Mouse (Mus musculus): ENCODE data around the gene Il1r2. TPM values are rescaled to one million over a fixed set of nuclear protein-coding genes. Genes with fewer than 3 reads are reported as not detected.

Gene Il1r2
- 0.98 and 1.4 TPM in 2 replicates for polyA plus RNA-seq (2016; fragmentation: Nextera tagmentation; extraction: Ambion mirVana)

DNA sequence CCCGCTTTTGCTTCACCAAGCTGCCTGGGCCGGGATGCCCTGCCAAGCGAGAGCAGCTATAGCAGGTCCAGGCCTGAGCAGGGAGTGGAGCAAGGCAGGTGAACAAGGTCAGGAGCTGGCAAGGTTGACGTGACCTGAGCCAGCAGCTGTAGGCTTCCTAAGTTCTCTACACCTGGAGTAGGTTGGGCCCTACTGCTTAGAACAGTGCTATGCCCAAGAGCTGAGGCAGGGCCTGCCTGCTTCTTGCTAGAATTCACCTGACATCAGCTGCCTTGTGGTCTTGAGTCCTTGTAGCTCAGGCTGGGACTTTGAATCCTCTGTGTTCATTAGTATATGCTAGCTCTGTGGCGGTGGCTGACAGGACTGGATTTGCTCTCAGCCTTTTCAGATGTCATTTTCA is at the start of gene Il1r2:
Gene Il1r2 (plus strand): TSS at position 301 of the 400 bp plus-strand sequence.
- H3K36me3 ChIP-seq, result no peaks in the 10 kb centered on the region
- H3K4me1 ChIP-seq, result no peaks in the 10 kb centered on the region
- H3K4me2 ChIP-seq (replicated peaks), result no peak within 1 kb of the TSS
- no peaks in the 10 kb centered on the region for H3K27me3 ChIP-seq
- no peak within 1 kb of the TSS for H3K4me3 ChIP-seq
- H3K9ac ChIP-seq, result no peak within 1 kb of the TSS
- no peaks in the 10 kb centered on the region for H3K9me3 ChIP-seq
- H3K27ac ChIP-seq, result no peak within 1 kb of the TSS
- 87% methylated on average over 5 of the region's 5 CpGs for WGBS
- no peak for ATAC-seq (ENCODE audit: insufficient number of reproducible peaks, insufficient read depth, low FRiP score, low TSS enrichment)

DNA sequence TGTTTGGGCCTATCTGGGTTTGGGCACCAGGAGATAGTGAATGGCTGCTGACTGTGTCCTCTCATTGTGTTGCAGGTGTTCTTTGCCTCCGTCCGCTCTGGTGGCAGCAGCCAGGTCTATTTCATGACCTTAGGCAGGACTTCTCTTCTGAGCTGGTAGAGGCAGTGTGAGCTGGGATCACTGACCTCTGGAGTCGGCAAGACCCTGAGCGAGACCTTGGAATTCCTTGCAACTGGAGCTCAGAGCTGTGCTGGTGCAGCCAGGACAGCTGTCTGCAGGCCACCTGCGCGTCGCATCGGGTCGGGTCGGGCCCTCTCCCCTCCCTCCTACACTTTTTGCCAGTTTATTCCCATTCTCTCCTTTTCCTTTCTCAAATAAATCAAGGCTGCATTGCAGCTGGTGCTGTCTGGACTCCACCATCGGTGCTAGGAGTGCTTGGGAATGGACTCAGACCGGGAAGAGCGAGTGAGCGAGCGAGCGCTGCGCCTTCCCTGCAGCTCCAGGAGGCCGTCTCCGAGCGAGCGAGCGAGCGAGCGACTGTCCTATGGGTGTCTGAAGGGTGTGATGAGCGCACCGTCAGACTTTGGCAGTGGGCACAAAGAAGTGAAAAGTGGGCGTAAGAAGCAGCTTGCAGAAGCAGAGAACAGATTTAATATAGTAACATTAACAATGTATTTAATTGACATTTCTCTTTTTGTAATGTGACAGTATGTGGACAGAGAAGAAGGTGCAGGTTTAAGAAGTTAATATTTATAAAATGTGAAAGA is 49.1 kb upstream of the Il1r2 start:
- peaks cover 80% of the 10 kb centered on the region for H3K36me3 ChIP-seq

DNA sequence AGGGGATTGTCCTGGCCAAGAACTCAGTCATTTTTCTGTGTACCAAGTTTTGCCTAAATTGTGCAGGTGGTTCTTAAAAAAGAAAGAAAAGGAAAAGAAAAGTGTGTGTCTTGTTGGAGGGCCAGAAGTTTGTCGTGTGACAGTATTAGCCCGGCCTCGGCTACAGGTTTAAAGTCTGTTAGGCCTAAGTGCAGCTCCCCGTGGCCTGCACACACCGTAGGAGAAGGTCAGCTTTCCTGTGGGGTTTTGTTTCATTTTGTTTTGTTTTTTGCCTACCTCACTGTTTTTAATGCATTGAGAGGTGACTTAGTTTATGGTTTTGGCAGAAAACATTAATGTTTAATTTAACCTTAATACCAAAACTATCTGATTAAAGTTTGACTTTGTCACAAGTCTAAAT is 48.5 kb upstream of the Il1r2 start:
- Histone ChIP-seq H3K4me2 (replicated peaks) (no peak overlapping the region), H3K27ac (no peak overlapping the region), H3K36me3 (peaks cover 73% of the 10 kb centered on the region), H3K4me3 (no peak overlapping the region), H3K27me3 (no peaks in the 10 kb centered on the region), H3K9me3 (no peaks in the 10 kb centered on the region), H3K4me1 (no peaks in the 10 kb centered on the region), H3K9ac (no peak overlapping the region)
- 92% methylated on average over 5 of the region's 5 CpGs for WGBS
- ATAC-seq (ENCODE audit: insufficient number of reproducible peaks, insufficient read depth, low FRiP score, low TSS enrichment), result no peak

More for the DNA sequence above, 49.1 kb upstream of the Il1r2 start:
- no peak overlapping the region for H3K9ac ChIP-seq
- H3K27ac ChIP-seq, result no peak overlapping the region
- no peaks in the 10 kb centered on the region for H3K27me3 ChIP-seq
- H3K4me2 ChIP-seq (replicated peaks), result no peak overlapping the region
- no peaks in the 10 kb centered on the region for H3K4me1 ChIP-seq
- no peaks in the 10 kb centered on the region for H3K9me3 ChIP-seq
- 90% methylated on average over 27 of the region's 27 CpGs for WGBS
- H3K4me3 ChIP-seq, result no peak overlapping the region
- no peak for ATAC-seq (ENCODE audit: insufficient number of reproducible peaks, insufficient read depth, low FRiP score, low TSS enrichment)

DNA sequence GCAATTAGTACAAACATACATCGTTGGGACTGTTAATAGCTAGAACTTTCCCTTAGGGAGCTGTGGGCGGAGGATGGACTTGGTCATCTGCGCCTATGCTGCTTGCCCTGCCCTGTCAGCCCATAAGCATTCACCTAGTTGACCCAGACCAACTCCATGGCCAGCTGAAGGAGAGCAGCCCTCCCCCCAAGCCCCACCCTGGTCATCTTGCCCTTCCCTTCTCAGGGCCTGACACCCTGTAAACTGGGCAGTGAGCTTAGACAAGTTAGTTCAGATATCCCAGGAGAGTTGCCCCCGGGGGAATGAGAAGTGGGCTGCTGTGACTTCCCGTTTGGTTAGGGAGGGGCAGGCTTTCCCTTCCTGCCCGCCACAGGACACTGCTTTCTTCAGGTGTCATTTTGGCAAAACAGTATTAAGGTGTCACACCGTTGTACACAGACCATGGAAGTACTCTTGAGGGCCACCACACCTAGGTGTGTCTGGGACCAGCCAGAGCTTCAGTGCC is 46.7 kb upstream of the Il1r2 start:
- no peak overlapping the region for H3K9ac ChIP-seq
- H3K36me3 ChIP-seq, result peaks cover 58% of the 10 kb centered on the region
- H3K4me2 ChIP-seq (replicated peaks), result no peak overlapping the region
- no peaks in the 10 kb centered on the region for H3K9me3 ChIP-seq
- H3K4me1 ChIP-seq, result no peaks in the 10 kb centered on the region
- H3K27me3 ChIP-seq, result no peaks in the 10 kb centered on the region
- 76% methylated on average over 7 of the region's 7 CpGs for WGBS
- ATAC-seq (ENCODE audit: insufficient number of reproducible peaks, insufficient read depth, low FRiP score, low TSS enrichment), result no peak
- H3K27ac ChIP-seq, result no peak overlapping the region
- no peak overlapping the region for H3K4me3 ChIP-seq

DNA sequence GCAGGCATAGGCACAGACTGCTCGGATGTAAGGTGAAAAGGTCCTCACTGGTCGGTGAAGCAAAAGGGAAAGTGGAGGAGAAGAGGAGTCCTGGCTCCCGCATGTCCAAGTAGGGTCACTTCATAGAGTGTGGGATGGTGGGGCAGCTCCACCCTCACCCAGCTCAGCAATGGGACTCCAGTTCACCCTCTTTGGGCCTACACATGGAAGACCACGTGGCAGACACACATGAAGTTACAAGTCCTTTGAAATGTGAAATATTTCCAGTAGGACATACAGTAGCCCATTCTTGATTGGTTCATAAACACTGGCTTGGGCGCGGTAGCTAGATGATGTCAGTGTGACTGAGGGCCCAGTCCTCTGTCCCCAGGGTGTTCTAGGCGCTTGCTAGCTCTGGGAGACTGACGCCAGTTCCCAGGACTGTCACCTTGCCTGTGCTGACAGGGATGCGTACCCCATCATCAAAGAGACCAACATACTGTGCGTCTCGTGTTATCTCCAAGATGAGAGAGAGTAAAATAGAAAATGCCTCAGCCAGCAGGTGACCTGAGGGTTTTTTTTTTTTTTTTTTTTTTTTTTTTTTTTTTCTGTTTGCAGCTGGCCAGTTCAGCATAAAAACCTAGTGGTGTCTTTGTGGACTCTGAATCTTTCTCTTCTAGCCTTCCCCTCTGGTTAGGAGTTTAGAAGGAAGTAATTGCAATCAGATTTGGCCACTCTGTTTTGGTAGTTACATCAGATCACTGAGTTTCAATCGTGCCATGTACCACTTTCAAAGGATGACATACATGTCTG is 45.5 kb upstream of the Il1r2 start:
- no peak overlapping the region for H3K9ac ChIP-seq
- H3K36me3 ChIP-seq, result peaks cover 46% of the 10 kb centered on the region
- H3K27ac ChIP-seq, result no peak overlapping the region
- 86% methylated on average over 12 of the region's 12 CpGs for WGBS
- no peaks in the 10 kb centered on the region for H3K4me1 ChIP-seq
- H3K4me3 ChIP-seq, result no peak overlapping the region
- H3K9me3 ChIP-seq, result no peaks in the 10 kb centered on the region
- no peak for ATAC-seq (ENCODE audit: insufficient number of reproducible peaks, insufficient read depth, low FRiP score, low TSS enrichment)
- no peak overlapping the region for H3K4me2 ChIP-seq (replicated peaks)
- no peaks in the 10 kb centered on the region for H3K27me3 ChIP-seq

DNA sequence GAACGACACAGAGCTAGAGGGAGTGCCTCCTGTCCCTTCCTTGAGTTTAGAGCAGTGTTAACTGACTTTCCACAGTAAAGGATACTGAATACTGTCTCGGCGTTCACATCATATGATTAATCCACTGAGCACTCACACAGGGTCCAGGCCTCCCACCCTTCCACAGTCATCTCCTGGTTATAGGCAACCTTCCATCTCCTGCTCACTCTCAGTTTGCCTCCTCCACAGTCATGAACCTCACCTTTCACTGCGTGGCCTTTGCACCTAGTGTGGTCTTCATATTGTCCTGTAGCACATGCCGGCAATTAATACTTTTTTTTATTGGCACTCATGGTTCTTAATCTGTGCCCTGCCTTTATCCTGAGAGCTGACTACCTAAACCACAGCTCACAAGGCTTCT is 44.3 kb upstream of the Il1r2 start:
- H3K36me3 ChIP-seq, result peaks cover 34% of the 10 kb centered on the region
- H3K4me1 ChIP-seq, result no peaks in the 10 kb centered on the region
- no peak overlapping the region for H3K9ac ChIP-seq
- no peaks in the 10 kb centered on the region for H3K9me3 ChIP-seq
- WGBS, result 92% methylated on average over 5 of the region's 5 CpGs
- ATAC-seq (ENCODE audit: insufficient number of reproducible peaks, insufficient read depth, low FRiP score, low TSS enrichment), result no peak
- H3K4me3 ChIP-seq, result no peak overlapping the region
- H3K4me2 ChIP-seq (replicated peaks), result no peak overlapping the region
- H3K27me3 ChIP-seq, result no peaks in the 10 kb centered on the region
- H3K27ac ChIP-seq, result no peak overlapping the region

DNA sequence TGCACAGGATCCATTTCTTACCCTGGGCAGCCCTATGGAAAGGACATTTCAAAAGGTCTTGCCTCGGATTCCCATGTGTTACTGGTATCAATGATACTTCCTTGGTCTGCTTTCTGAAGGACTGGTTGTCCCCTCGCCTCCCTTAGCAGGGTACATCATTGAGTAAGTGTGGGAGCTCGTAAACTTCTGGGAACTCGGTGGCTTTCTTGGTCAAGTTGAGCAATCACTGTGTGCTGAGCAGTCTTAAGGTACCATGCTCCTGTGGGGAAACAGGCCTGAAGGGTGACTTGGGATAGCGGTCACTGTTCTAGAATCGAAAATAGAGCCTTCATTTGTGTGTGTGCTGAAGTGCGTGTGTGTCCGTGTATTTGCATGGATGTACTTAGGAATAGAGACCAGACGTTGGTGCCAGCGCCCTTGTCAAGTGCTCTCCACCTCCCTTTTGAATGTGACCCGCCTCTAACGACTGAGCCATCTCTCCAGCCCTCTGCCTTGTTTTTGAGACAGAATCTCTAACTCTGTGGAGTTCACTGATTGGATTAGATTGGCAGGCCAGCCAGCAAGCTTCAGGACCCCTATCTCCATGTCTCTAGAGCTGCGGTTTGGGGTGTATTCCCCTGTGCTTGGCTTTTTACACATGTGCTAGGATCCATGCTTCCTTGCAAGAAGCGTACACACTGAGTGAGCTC is 43.4 kb upstream of the Il1r2 start:
- Histone ChIP-seq H3K4me2 (replicated peaks) (no peak overlapping the region), H3K27ac (no peak overlapping the region)
- 90% methylated on average over 14 of the region's 14 CpGs for WGBS

DNA sequence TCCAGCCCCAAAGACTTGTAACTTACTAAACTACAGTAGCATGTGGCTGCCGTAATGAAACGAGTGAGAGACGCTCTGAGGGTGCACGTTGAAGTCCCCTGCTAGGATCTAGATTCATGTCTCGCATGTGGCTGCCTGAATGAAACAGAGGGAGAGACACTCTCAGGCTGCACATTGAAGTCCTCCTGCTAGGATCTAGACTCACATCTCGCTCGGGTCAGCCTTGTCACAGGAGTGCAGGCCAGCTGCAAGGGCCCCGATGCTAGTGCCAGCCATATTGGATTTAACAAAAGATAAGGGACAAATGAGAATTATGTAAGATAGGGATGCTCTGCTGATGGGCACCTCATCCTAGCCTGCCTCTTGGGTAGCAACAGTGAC is 42.9 kb upstream of the Il1r2 start:
- H3K4me2 ChIP-seq (replicated peaks), result no peak overlapping the region
- no peaks in the 10 kb centered on the region for H3K4me1 ChIP-seq
- H3K9ac ChIP-seq, result no peak overlapping the region
- H3K9me3 ChIP-seq, result no peaks in the 10 kb centered on the region
- peaks cover 22% of the 10 kb centered on the region for H3K36me3 ChIP-seq
- WGBS, result 90% methylated on average over 8 of the region's 8 CpGs
- H3K27me3 ChIP-seq, result no peaks in the 10 kb centered on the region
- no peak overlapping the region for H3K27ac ChIP-seq
- H3K4me3 ChIP-seq, result no peak overlapping the region
- ATAC-seq (ENCODE audit: insufficient number of reproducible peaks, insufficient read depth, low FRiP score, low TSS enrichment), result no peak

More for the DNA sequence above, 43.4 kb upstream of the Il1r2 start:
- no peak overlapping the region for H3K4me3 ChIP-seq
- no peak overlapping the region for H3K9ac ChIP-seq
- H3K36me3 ChIP-seq, result peaks cover 25% of the 10 kb centered on the region
- ATAC-seq (ENCODE audit: insufficient number of reproducible peaks, insufficient read depth, low FRiP score, low TSS enrichment), result no peak
- H3K4me1 ChIP-seq, result no peaks in the 10 kb centered on the region
- no peaks in the 10 kb centered on the region for H3K9me3 ChIP-seq
- no peaks in the 10 kb centered on the region for H3K27me3 ChIP-seq

DNA sequence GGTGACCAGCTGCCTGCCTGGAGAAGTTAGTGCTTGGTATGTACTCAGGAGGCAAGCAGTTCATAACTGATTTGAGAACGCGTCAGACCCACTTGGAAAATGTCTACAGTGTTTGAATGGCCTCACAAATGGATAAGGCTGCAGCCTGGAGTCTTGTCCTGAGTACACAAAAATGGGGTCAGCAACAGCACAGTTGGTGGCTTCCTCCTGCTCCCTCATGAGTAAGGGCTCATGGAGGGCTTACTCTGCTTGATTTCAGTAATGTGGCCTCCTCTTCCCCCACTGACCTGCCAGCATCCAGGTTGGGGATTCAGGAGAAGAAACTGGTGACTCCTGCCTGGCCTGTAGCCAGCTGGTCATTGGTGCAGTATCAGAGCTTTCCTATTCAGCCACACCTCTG is 42.3 kb upstream of the Il1r2 start:
- no peaks in the 10 kb centered on the region for H3K27me3 ChIP-seq
- ATAC-seq (ENCODE audit: insufficient number of reproducible peaks, insufficient read depth, low FRiP score, low TSS enrichment), result no peak
- peaks cover 15% of the 10 kb centered on the region for H3K36me3 ChIP-seq
- no peak overlapping the region for H3K4me3 ChIP-seq
- 93% methylated on average over 2 of the region's 2 CpGs for WGBS
- H3K9me3 ChIP-seq, result no peaks in the 10 kb centered on the region
- H3K9ac ChIP-seq, result no peak overlapping the region
- H3K27ac ChIP-seq, result no peak overlapping the region
- H3K4me1 ChIP-seq, result no peaks in the 10 kb centered on the region
- no peak overlapping the region for H3K4me2 ChIP-seq (replicated peaks)

DNA sequence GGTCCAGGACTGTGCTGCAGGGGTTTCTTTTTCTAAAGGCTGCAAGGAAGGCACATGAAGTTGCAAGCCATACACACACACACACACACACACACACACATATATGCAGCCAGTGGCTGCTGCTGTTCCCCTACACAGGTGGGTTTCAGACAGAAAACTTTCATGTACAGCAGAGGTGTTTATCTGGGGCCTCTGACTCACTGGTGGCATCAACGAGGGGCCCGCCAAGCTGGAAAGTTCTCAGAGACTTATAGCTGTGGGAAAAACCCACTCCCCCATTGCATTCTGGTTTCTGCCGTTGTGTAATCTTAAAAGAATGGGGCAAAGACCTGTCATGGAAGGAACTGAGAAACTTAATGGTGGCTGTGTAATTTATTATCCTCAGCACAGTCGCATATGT is 40.6 kb upstream of the Il1r2 start:
- H3K9ac ChIP-seq, result no peak overlapping the region
- no peaks in the 10 kb centered on the region for H3K9me3 ChIP-seq
- no peak overlapping the region for H3K27ac ChIP-seq
- no peak for ATAC-seq (ENCODE audit: insufficient number of reproducible peaks, insufficient read depth, low FRiP score, low TSS enrichment)
- 89% methylated on average over 4 of the region's 4 CpGs for WGBS
- no peaks in the 10 kb centered on the region for H3K27me3 ChIP-seq
- peaks cover 1% of the 10 kb centered on the region; the same call in 1 of the 2 replicates for H3K36me3 ChIP-seq
- no peaks in the 10 kb centered on the region for H3K4me1 ChIP-seq
- H3K4me3 ChIP-seq, result no peak overlapping the region
- H3K4me2 ChIP-seq (replicated peaks), result no peak overlapping the region

DNA sequence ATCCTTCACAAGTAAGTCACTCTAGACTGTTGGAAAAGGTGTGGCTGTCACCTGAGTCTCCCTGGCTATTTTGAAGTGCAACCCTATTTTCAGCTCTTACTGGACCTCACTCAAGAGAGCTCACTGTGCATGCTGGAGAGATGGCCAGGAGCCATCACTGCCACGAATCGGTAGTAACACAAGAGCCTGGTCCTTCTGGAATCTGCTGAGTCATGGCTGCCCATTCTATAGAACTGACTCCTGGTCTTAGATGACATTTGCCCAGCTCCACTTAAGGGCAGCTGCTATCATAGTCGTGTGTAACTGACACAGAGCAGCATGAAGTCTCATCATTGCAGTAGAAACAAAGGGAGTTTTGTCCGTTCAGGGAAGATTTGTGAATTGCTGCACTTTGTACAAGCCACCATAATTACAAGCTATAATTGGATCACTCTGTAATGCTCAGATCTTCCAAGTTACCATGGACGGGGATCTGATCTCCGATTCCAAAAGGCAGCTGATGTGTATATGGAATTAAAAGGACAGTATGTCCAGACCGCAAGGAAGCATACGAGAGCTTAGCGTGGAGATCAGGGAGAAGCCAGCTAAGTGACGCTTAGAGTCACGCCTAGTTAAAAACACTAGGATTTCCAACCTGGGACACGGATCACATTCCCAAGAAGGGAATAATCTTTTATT is 40.0 kb upstream of the Il1r2 start:
- Histone ChIP-seq H3K9me3 (no peaks in the 10 kb centered on the region), H3K4me2 (replicated peaks) (no peak overlapping the region), H3K27me3 (no peaks in the 10 kb centered on the region), H3K4me1 (no peaks in the 10 kb centered on the region), H3K36me3 (no peaks in the 10 kb centered on the region), H3K27ac (no peak overlapping the region), H3K9ac (no peak overlapping the region), H3K4me3 (no peak overlapping the region)
- WGBS, result 63% methylated on average over 12 of the region's 12 CpGs
- ATAC-seq (ENCODE audit: insufficient number of reproducible peaks, insufficient read depth, low FRiP score, low TSS enrichment), result no peak

Measured in embryonic facial prominence, embryonic 12.5 days (tissue).